Mouse (Mus musculus): ENCODE measurements around the gene Slc6a18. TPM values are rescaled to one million over a fixed set of nuclear protein-coding genes. Genes with fewer than 3 reads are reported as not detected.
A peak's percentile ranks its signal among the peaks of the same experiment; 100 is the strongest.

Slc6a18 gene
- polyA plus RNA-seq, 1 experiment from 2014 or later, result not detected

DNA sequence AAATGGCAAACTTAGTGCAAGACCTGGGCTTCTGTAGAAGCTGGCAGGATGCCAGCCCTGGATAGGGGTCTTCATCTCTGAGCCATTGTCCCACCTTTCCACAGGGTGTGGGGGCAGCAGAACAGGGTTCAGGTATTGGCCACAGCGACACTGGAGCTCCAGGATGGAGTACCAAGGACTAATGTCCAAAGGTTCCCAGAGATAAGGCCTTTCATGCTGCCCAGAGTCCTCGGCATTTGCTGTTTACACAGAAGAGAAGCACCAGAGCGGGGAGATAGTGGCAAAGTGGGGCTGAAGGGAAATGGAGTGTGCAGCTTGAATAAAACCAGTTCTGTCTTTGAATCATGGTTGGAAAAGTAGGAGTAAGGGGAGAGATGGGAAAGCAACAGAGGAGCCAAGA lies 18.7 kb upstream of the Slc6a18 start:
- no peak overlapping the region for H3K27ac ChIP-seq (ENCODE audit: low read length)
- no peaks in the 10 kb centered on the region for H3K4me1 ChIP-seq (ENCODE audit: control insufficient read depth, insufficient read depth, low read length)
- WGBS, result 55% methylated on average over 3 of the region's 3 CpGs
- no peaks in the 10 kb centered on the region for H3K9me3 ChIP-seq (ENCODE audit: control insufficient read depth, low read depth, low read length)
- no peak overlapping the region for H3K4me2 ChIP-seq (replicated peaks; ENCODE audit: low read depth, low read length)
- ATAC-seq (ENCODE audit: insufficient number of reproducible peaks, insufficient read depth, low FRiP score, low read depth), result no peak
- no peaks in the 10 kb centered on the region for H3K27me3 ChIP-seq (ENCODE audit: control insufficient read depth, insufficient read depth, low read length)
- H3K9ac ChIP-seq (replicated peaks; ENCODE audit: low read depth, low read length), result no peak overlapping the region
- no peak overlapping the region for H3K4me3 ChIP-seq (ENCODE audit: low read depth, low read length)
- no peaks in the 10 kb centered on the region for H3K36me3 ChIP-seq (ENCODE audit: control insufficient read depth, insufficient read depth, low read length)

GRCm38 (mm10) chr13:73694972-73695371 lies 17.1 kb upstream of the Slc6a18 start:
- no peaks in the 10 kb centered on the region for H3K36me3 ChIP-seq (ENCODE audit: control insufficient read depth, insufficient read depth, low read length)
- no peaks in the 10 kb centered on the region for H3K9me3 ChIP-seq (ENCODE audit: control insufficient read depth, low read depth, low read length)
- ATAC-seq (ENCODE audit: insufficient number of reproducible peaks, insufficient read depth, low FRiP score, low read depth), result no peak
- no peaks in the 10 kb centered on the region for H3K4me1 ChIP-seq (ENCODE audit: control insufficient read depth, insufficient read depth, low read length)
- H3K27me3 ChIP-seq (ENCODE audit: control insufficient read depth, insufficient read depth, low read length), result no peaks in the 10 kb centered on the region
- H3K4me2 ChIP-seq (replicated peaks; ENCODE audit: low read depth, low read length), result no peak overlapping the region
- H3K4me3 ChIP-seq (ENCODE audit: low read depth, low read length), result no peak overlapping the region
- no peak overlapping the region for H3K27ac ChIP-seq (ENCODE audit: low read length)
- WGBS, result 90% methylated on average over 1 of the region's 1 CpGs
- H3K9ac ChIP-seq (replicated peaks; ENCODE audit: low read depth, low read length), result no peak overlapping the region

DNA sequence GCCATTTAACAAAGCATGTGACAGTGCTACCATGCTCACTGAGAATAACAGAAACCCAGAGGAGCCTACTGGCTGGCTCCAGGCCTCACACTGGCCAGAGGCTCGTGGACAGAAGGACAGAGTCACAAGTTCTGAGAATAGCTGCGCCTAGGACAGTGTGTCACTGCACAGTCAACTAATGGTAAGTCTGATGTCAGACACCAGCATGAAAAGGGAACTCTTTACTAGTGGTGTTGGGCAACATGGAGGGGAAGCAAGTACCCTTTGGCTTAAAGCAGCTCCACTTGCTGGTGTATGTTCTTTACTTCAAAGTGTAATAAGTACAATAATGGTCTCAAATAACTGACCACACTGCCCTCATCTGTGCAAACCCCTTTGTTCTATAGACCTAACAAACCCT lies 15.5 kb upstream of the Slc6a18 start:
- no peak overlapping the region for H3K4me3 ChIP-seq (ENCODE audit: low read depth, low read length)
- ATAC-seq (ENCODE audit: insufficient number of reproducible peaks, insufficient read depth, low FRiP score, low read depth), result no peak
- H3K4me2 ChIP-seq (replicated peaks; ENCODE audit: low read depth, low read length), result no peak overlapping the region
- no peaks in the 10 kb centered on the region for H3K4me1 ChIP-seq (ENCODE audit: control insufficient read depth, insufficient read depth, low read length)
- WGBS, result 54% methylated on average over 2 of the region's 2 CpGs
- H3K36me3 ChIP-seq (ENCODE audit: control insufficient read depth, insufficient read depth, low read length), result no peaks in the 10 kb centered on the region
- no peaks in the 10 kb centered on the region for H3K27me3 ChIP-seq (ENCODE audit: control insufficient read depth, insufficient read depth, low read length)
- H3K9me3 ChIP-seq (ENCODE audit: control insufficient read depth, low read depth, low read length), result no peaks in the 10 kb centered on the region
- no peak overlapping the region for H3K27ac ChIP-seq (ENCODE audit: low read length)
- H3K9ac ChIP-seq (replicated peaks; ENCODE audit: low read depth, low read length), result no peak overlapping the region

DNA sequence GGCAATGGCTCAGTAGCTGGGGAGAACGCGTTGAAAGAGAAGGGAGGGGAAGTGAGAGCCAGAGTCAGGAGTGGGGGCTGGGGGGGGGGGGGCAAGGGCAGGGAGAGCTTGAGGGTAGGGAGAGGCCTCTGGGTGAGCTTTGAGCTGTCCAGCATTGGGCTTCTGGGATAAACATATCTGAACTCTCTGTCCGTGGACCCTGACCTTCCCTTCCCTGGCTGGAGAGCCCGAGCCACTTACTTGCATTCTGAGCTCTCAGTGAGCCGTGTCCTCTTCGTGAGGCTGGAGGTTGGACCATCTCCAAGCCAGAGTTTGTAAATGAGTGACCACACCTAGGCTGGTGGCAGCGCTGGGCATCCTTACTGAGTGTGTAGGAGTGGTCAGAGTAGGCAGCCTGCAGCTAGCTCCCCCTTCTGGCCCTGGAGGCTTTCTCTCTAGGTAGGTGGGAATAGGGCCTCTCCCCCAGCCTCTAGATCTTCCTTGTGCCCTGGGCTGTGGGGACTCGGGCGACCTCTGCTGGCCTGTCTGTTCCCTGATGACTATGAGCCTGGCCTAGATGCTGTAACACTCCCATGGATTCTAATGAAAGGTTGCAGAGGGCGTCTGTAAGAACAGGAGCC lies 14.5 kb upstream of the Slc6a18 start:
- Histone ChIP-seq H3K9me3 (ENCODE audit: control insufficient read depth, low read depth, low read length) (no peaks in the 10 kb centered on the region), H3K36me3 (ENCODE audit: control insufficient read depth, insufficient read depth, low read length) (no peaks in the 10 kb centered on the region), H3K27ac (ENCODE audit: low read length) (no peak overlapping the region), H3K9ac (replicated peaks; ENCODE audit: low read depth, low read length) (no peak overlapping the region), H3K4me3 (ENCODE audit: low read depth, low read length) (no peak overlapping the region), H3K27me3 (ENCODE audit: control insufficient read depth, insufficient read depth, low read length) (no peaks in the 10 kb centered on the region), H3K4me1 (ENCODE audit: control insufficient read depth, insufficient read depth, low read length) (no peaks in the 10 kb centered on the region), H3K4me2 (replicated peaks; ENCODE audit: low read depth, low read length) (no peak overlapping the region)
- ATAC-seq (ENCODE audit: insufficient number of reproducible peaks, insufficient read depth, low FRiP score, low read depth), result peak; percentile 81
- WGBS, result 27% methylated on average over 9 of the region's 10 CpGs

DNA sequence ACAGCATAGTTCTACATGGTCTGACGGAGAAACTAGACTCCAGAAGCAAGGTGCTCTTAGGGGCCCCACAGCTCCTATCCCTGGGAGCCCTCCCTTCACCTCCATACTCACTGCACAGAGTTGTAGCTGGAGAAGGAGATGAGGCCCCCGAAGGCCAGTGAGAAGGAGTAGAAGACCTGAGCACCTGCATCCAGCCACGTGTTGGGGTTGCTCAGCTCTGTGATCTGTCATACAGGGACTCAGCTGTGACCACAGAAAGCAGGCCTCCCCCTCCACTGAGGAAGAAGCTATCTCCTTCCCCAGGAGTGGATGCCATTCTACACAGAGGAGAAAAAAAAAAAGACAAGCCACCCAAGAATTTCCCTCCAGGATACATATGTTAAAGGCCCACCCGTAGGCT lies 11.1 kb upstream of the Slc6a18 start:
- no peak for ATAC-seq (ENCODE audit: insufficient number of reproducible peaks, insufficient read depth, low FRiP score, low read depth)
- no peaks in the 10 kb centered on the region for H3K36me3 ChIP-seq (ENCODE audit: control insufficient read depth, insufficient read depth, low read length)
- H3K4me3 ChIP-seq (ENCODE audit: low read depth, low read length), result no peak overlapping the region
- H3K9ac ChIP-seq (replicated peaks; ENCODE audit: low read depth, low read length), result no peak overlapping the region
- 82% methylated on average over 4 of the region's 4 CpGs for WGBS
- no peak overlapping the region for H3K27ac ChIP-seq (ENCODE audit: low read length)
- H3K27me3 ChIP-seq (ENCODE audit: control insufficient read depth, insufficient read depth, low read length), result no peaks in the 10 kb centered on the region
- H3K4me1 ChIP-seq (ENCODE audit: control insufficient read depth, insufficient read depth, low read length), result no peaks in the 10 kb centered on the region
- H3K4me2 ChIP-seq (replicated peaks; ENCODE audit: low read depth, low read length), result no peak overlapping the region
- no peaks in the 10 kb centered on the region for H3K9me3 ChIP-seq (ENCODE audit: control insufficient read depth, low read depth, low read length)

GRCm38 (mm10) chr13:73687601-73688000 lies 9.8 kb upstream of the Slc6a18 start:
- no peak overlapping the region for H3K9ac ChIP-seq (replicated peaks; ENCODE audit: low read depth, low read length)
- 74% methylated on average over 3 of the region's 3 CpGs for WGBS
- no peaks in the 10 kb centered on the region for H3K4me1 ChIP-seq (ENCODE audit: control insufficient read depth, insufficient read depth, low read length)
- no peak overlapping the region for H3K4me3 ChIP-seq (ENCODE audit: low read depth, low read length)
- no peaks in the 10 kb centered on the region for H3K9me3 ChIP-seq (ENCODE audit: control insufficient read depth, low read depth, low read length)
- H3K36me3 ChIP-seq (ENCODE audit: control insufficient read depth, insufficient read depth, low read length), result no peaks in the 10 kb centered on the region
- no peak overlapping the region for H3K4me2 ChIP-seq (replicated peaks; ENCODE audit: low read depth, low read length)
- ATAC-seq (ENCODE audit: insufficient number of reproducible peaks, insufficient read depth, low FRiP score, low read depth), result no peak
- no peak overlapping the region for H3K27ac ChIP-seq (ENCODE audit: low read length)
- H3K27me3 ChIP-seq (ENCODE audit: control insufficient read depth, insufficient read depth, low read length), result no peaks in the 10 kb centered on the region

- H3K4me2 ChIP-seq (replicated peaks; ENCODE audit: low read depth, low read length), result no peak overlapping the region
- H3K9ac ChIP-seq (replicated peaks; ENCODE audit: low read depth, low read length), result no peak overlapping the region
- H3K4me3 ChIP-seq (ENCODE audit: low read depth, low read length), result no peak overlapping the region
- no peaks in the 10 kb centered on the region for H3K4me1 ChIP-seq (ENCODE audit: control insufficient read depth, insufficient read depth, low read length)
- H3K9me3 ChIP-seq (ENCODE audit: control insufficient read depth, low read depth, low read length), result no peaks in the 10 kb centered on the region
- ATAC-seq (ENCODE audit: insufficient number of reproducible peaks, insufficient read depth, low FRiP score, low read depth), result no peak
- WGBS, result 72% methylated on average over 6 of the region's 6 CpGs
- H3K36me3 ChIP-seq (ENCODE audit: control insufficient read depth, insufficient read depth, low read length), result no peaks in the 10 kb centered on the region
- no peak overlapping the region for H3K27ac ChIP-seq (ENCODE audit: low read length)
- H3K27me3 ChIP-seq (ENCODE audit: control insufficient read depth, insufficient read depth, low read length), result no peaks in the 10 kb centered on the region
Observed at GRCm38 (mm10) chr13:73685502-73685901, 7.7 kb upstream of the Slc6a18 start.

- Histone ChIP-seq H3K4me1 (ENCODE audit: control insufficient read depth, insufficient read depth, low read length) (no peaks in the 10 kb centered on the region), H3K4me2 (replicated peaks; ENCODE audit: low read depth, low read length) (no peak overlapping the region), H3K27me3 (ENCODE audit: control insufficient read depth, insufficient read depth, low read length) (no peaks in the 10 kb centered on the region), H3K4me3 (ENCODE audit: low read depth, low read length) (no peak overlapping the region), H3K9me3 (ENCODE audit: control insufficient read depth, low read depth, low read length) (no peaks in the 10 kb centered on the region), H3K36me3 (ENCODE audit: control insufficient read depth, insufficient read depth, low read length) (no peaks in the 10 kb centered on the region), H3K27ac (ENCODE audit: low read length) (no peak overlapping the region), H3K9ac (replicated peaks; ENCODE audit: low read depth, low read length) (no peak overlapping the region)
- WGBS, result 65% methylated on average over 1 of the region's 1 CpGs
- ATAC-seq (ENCODE audit: insufficient number of reproducible peaks, insufficient read depth, low FRiP score, low read depth), result no peak
Observed at GRCm38 (mm10) chr13:73684412-73684811, 6.6 kb upstream of the Slc6a18 start.

DNA sequence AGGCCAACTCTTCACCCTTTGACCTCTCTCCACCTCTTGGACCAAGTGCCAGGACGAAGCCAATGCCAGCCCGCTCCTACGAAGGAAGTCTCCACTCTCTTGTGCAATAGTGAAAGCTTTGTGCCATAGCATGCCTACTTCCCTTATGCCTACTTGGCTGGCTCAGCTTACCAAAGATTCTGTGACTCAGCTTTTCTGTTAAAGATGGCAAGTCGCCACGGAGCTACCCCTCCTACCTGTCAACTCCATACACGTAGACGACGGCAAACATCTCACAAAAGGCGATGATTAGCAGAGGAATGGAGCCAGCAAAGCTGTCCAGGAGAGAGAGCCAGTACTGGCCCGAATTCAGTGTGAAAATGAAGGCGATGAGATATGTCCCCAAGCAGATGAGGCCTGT lies 5.9 kb upstream of the Slc6a18 start:
- H3K36me3 ChIP-seq (ENCODE audit: control insufficient read depth, insufficient read depth, low read length), result no peaks in the 10 kb centered on the region
- no peak overlapping the region for H3K9ac ChIP-seq (replicated peaks; ENCODE audit: low read depth, low read length)
- H3K27ac ChIP-seq (ENCODE audit: low read length), result no peak overlapping the region
- no peaks in the 10 kb centered on the region for H3K9me3 ChIP-seq (ENCODE audit: control insufficient read depth, low read depth, low read length)
- no peak overlapping the region for H3K4me3 ChIP-seq (ENCODE audit: low read depth, low read length)
- WGBS, result 81% methylated on average over 11 of the region's 11 CpGs
- H3K4me2 ChIP-seq (replicated peaks; ENCODE audit: low read depth, low read length), result no peak overlapping the region
- H3K27me3 ChIP-seq (ENCODE audit: control insufficient read depth, insufficient read depth, low read length), result no peaks in the 10 kb centered on the region
- ATAC-seq (ENCODE audit: insufficient number of reproducible peaks, insufficient read depth, low FRiP score, low read depth), result no peak
- no peaks in the 10 kb centered on the region for H3K4me1 ChIP-seq (ENCODE audit: control insufficient read depth, insufficient read depth, low read length)

Data from stomach, embryonic 14.5 days (tissue).